Mouse (Mus musculus) spleen, adult 12 weeks (tissue): ENCODE measurements around the gene Zfp239.

Source experiments
- DNase-seq: peaks from one replicate; pipeline ENCODE4 v3.0.0; 2022; ENCODE audit warnings: low spot score

Zfp239 gene

DNA sequence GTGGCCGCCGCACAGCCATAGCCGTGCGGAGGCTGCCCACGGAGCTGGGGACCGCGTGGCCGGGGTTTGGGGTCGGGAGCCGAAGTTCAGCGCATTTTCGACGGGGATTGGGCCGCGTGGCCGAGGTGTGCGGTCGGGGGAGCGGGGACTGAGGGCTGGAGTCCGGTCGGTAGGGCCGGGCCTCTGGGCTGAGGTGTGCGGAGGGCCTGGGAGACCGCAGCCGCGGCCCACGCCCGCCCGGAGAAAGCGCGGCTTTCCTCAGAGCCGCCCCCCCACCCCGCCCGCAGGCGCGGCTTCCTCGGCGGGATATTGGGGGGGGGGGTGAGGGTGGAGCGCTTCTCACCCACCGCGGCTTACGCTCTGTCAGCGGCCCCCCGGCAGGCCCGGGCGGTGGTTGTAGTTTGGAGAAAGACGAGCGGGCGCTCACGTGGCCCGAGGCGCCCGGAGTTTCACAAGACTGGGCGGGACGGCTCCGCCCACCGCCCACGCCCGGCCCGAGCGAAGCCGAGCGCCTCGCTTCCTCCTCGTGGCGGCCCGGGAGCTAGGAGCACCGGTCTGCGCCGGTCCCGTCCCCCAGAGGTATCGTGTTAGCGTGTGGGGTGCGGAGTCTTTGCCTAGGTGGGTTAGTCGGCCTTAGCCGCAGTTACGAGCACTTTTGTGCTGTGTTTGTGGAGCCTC is 45.5 kb downstream of the Zfp239 start:
- peak; percentile 86 for DNase-seq

DNA sequence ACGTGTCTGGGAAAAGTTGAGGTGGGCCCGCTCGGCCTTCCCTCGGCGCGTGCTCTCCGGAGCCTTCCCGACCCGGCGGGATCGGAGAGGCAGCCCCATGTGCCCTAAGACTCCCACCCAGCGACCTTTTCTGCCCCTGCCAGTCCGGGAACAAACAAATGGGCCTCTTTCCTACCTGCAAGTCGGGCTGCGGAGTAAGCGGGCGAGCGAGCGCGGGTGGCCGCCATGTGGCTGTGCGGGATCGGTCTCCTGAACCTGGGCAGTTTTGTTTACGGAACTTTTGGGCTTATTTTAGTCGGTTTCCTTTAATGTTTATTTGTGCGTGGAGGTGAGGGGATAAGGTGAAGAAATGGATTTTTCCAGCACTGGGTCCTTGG is 46.1 kb downstream of the Zfp239 start:
- DNase-seq = no peak

DNA sequence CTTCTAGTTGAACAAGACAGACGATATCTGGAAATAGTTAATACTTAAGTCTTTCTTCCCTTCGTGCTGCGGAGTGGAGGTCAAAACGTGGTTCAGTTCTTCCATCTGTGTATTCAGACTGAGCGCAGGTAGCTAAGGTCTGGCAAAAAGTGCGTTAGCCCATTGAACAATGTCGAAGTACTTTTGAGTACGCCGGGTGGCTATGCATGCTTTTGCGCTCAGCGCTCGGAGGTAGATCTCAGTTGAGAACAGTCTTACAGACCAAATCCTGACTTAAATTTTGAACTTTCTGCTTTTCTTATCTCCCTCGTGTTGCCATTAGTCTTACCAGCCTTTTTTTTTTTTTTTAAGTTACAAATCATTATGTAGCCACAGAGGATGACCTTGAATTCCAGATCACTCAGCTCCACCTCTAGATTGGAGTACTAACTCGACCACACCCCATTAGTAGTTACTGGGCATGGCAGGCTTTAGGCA is 46.6 kb downstream of the Zfp239 start:
- DNase-seq = no peak

DNA sequence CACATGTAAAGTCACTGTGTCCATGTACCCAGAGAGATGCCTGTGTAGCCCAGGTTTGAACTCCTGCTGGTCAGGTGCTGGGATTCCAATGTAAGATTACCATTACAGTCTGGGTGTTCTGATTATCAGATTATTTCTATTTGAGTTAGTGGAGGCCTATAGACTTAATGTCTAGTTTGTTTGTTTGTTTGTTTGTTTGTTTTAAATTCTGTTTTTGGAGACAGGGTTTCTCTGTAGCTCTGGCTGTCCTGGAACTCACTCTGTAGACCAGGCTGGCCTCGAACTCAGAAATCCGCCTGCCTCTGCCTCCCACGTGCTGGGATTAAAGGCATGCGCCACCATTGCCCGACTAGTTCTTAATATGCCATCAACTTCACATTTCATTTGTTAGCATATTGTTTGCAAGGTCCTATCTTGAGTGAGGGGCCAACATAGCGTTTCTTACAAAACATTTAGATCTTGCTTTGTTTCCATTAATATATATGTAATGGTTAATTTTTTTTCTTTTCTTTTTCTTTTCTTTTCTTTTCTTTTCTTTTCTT is 48.3 kb downstream of the Zfp239 start:
- no peak for DNase-seq

DNA sequence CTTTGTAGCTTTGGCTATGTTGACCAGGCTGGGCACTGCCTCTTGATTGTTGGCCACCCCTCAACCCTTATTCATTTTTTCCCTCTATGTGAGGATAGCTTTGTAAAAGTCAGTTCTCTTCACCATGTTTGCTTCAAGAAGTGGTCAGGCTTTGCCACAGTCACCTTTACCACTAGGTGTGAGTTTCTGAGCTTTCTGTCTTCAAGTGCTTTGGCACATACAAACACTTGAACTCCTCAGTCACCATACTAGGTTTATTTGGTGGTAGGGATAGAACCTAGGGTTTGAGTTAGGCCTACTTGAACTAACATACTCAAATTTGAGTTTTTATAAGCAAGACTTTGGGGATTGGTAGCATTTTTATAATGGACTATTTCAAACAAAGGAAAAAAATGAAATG is 52.6 kb downstream of the Zfp239 start:
- no peak for DNase-seq

DNA sequence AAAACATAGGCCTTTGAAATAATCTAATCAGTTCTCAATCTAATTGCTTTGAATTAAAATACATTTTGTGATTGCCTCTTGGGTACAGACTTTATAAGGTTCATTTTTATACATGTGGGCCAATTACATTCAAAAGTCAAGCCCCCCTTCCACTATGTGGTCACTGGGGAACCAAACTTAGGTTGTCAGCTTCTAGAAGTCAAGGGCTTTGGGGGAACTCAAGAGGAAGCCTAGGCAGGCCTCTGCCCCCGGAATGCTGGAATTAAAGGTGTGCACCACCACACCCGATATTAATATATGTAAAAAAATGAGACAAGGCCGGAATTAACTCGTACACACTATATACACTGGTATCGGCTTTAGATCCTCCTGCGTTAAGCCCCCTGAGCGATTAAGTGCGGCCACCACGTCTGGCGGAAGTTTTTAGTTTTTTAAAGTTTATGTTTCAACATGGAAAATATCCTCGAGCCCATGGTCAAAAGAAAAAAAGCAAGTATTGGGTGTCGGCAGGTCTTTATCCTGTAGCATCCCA is 54.4 kb downstream of the Zfp239 start:
- no peak for DNase-seq

DNA sequence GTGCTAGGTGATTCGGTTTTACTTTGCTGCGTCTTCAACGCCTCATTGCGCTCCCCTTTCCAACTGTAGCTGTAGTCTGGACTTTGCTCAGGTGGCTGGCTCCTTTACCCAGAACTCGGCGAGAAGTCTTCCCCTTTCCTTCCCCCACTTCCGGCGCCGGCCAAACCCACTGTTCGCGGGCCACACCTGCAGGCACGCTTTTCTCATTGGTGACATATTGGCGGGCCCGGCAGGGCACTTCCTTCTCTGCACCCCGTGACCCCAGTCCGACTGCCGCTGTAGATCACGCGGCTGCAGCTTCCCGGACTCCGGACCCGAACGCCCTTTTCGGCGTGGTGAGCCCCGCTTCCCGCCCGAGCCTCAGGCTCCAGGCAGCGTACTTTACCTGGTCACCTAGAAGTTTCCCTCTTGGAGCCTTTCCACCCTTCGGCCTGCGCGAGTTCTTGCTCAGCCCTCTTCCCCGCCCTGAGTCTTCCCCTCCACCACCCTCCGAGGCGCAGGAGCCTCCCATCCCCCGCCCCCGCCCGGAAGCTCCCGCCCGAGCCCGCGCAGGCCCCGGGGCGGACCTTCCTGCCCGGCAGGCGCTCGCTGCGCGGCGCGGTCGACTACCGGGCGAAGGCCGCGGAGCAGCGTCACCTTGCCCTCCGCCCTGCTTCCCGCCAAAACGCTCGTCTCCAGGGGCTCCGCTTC is 55.0 kb downstream of the Zfp239 start:
- DNase-seq = peak; percentile 90

DNA sequence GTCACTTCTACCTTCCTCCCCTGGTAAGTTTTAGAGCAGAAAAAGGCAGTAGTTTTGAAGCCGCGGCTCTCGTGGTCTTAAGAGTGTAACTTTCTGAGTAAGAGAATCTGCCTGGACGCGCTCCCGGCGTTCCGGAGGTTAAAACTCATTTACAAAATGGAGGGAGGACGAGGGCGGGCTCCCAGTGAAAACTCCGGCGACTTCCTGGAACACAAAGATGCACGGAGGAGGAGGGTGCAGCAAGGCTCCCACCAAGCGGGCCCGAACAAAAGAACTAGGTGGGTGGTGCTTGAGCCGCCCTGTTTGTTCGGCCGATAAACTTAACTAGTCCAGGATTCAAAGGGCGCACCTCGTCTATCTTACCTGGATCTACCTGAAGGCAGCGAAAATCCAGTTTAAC is 55.7 kb downstream of the Zfp239 start:
- peak; percentile 54 for DNase-seq

DNA sequence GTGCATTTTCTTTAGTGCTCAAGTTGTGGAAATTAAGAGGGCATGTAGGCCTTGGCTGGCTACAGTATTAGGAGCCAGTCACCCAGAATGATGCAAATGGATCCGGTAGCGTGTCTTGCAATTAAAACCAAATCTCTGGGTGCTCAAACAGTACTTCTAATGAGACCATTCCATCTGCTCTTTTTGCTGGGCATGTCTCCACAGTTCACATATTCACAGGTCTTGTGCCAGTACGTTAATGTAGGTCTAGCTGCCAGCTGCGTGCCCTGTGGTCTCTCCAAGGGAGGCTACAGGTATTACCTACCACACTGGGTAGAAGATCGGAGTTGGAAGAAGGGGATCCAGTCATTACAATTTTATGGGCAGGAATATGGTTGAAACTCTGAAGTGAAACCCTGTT is 56.1 kb downstream of the Zfp239 start:
- DNase-seq = no peak

DNA sequence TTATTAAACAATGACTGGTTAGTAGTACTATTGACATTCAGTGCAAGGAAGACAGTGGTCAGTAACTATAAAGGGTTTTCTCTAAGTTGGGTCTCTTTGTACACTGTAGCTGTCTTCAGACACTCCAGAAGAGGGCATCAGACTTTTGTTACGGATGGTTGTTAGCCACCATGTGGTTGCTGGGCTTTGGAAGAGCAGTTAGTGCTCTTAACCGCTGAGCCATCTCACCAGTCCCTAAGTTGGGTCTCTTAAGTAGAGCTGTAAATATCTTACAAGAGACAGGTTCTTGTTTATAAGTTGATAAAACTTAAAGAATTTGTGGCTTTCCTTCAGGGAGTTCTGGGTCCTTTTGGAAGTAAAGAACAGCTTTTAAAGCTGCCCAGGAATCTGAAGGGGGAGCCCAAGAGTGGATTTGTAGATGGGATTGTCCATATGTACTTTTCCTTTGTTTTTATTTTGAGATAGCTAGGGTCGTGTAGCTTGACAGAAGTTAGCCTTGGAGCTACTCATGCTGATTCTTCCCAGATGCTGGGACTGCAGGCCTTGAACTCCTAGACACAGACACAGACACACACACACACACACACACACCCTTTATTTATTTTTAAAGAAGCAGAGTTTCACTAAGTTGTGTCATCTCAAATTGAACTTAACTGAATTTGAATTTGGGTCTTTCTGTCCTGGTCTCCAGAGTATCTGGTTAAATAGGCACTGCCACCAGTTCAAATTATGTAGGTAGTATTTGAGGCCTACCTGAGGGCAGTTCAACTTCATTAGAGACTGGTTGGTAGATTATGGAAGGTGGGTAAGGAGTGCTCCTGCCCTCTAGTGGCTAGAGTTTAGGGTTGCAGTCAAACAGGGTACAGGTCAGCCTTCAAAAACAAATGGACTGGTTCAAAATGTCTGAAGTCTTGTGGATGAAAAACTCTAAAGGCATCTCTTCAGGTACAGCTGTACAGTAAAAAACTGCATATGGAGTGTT is 59.0 kb downstream of the Zfp239 start:
- DNase-seq = no peak

DNA sequence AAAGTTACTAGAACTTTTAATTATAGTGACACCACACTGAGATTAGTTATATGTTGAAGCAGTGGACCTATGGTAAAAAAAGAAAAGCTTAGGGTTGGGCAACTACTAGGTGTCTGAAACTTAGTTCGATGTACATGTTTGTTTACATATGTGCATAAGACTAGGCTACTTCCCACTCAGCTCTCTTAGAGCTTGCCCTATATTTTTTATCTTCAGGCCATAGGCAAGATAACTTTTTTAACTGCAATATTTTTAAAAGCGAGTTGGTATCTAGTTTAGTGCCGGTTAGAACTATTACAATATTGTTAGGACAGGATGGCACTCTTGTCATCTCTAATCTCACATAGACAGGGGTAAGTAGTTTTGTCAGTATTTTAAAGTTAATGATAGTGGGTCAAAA is 60.1 kb downstream of the Zfp239 start:
- DNase-seq = no peak
